10 mouse cellular contexts compared by ENCODE assay signal in the genomic region with DNA sequence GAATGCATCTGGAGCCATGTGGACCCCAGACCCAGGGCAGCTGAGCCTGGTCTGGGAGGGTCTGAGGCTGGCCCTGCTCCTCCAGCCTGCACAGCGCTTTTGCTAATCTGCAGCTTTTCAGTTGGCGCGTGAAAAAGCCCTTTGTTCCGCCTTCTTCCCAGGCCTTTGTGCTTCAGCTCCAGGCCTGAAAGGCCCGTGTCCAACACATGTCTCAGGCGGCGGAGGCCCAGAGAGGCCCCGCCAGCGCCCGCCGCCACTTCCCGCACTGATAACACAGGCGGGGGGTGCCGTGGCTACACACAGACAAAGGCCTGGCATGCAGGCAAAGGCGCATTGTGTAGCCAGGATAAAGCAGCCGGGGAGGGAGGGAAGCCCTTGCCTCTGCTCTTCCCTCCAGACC. TPM values are rescaled to one million over a fixed set of nuclear protein-coding genes. Genes with fewer than 3 reads are reported as not detected.
DNase-seq lines count a peak whose midpoint lies in the region; ATAC-seq and TF ChIP-seq lines count a peak whose summit lies in the region.
"Had no signal": no experiment of that assay in that cellular context is flagged by ENCODE, and none has a peak within 500 bp of the region (broad histone marks: within the 10 kb centered on the region; RNA-seq: fewer than 3 reads in every experiment).

No protein-coding gene starts in this region.

- peaks cover 21% of the 10 kb centered on the region for H3K27me3 ChIP-seq in intestine, embryonic 15.5 days (replicated peaks)
- 0 out of 2 replicates have a peak, but pooled peaks cover 6% of the 10 kb centered on the region for H3K27me3 ChIP-seq in intestine, postnatal 0 days (replicated peaks; ENCODE audit: control insufficient read depth, insufficient read depth, low read length)
- no peaks in the 10 kb centered on the region for H3K27me3 ChIP-seq in forebrain, embryonic 16.5 days (replicated peaks; ENCODE audit: control insufficient read depth, insufficient read depth, low read length)
- H3K27me3 ChIP-seq in midbrain, embryonic 16.5 days (ENCODE audit: control insufficient read depth, insufficient read depth, low read depth, low read length): no peaks in the 10 kb centered on the region

- DNase-seq in Muller cell, postnatal 12 days (ENCODE audit: inconsistent ontology term): peak; percentile 55
- DNase-seq in gastrocnemius, postnatal 36 days: no peak
- DNase-seq in cerebellum, postnatal 36 days: no peak
- DNase-seq in adrenal gland, adult (ENCODE audit: inconsistent age in 2 of 2, low spot score in 1 of 2): no peak
- DNase-seq: B cell, adult 2 months had no signal

- ATAC-seq in intestine, embryonic 15.5 days: peak; percentile 44; the same call in 1 of the 2 replicates
- no peak for ATAC-seq in intestine, postnatal 0 days
- ATAC-seq in forebrain, embryonic 16.5 days: peak; percentile 65
- ATAC-seq in midbrain, embryonic 16.5 days: peak; percentile 59

- no peak for TF ChIP-seq CTCF in intestine, postnatal 0 days (IDR thresholded peaks at IDR 0.05; ENCODE audit: low read depth)

- WGBS in intestine, embryonic 15.5 days: 17% methylated on average over 16 of the region's 16 CpGs
- 20% methylated on average over 16 of the region's 16 CpGs for WGBS in intestine, postnatal 0 days
- WGBS in forebrain, embryonic 16.5 days: 3% methylated on average over 16 of the region's 16 CpGs
- 6% methylated on average over 16 of the region's 16 CpGs for WGBS in midbrain, embryonic 16.5 days

- intact Hi-C loops in gastrocnemius, postnatal 36 days (cut with DNase I): no loop called here

- H3K9ac ChIP-seq in intestine, embryonic 15.5 days: no peak overlapping the region
- no peak overlapping the region for H3K9ac ChIP-seq in intestine, postnatal 0 days (ENCODE audit: low read depth, low read length)
- H3K9ac ChIP-seq in forebrain, embryonic 16.5 days (replicated peaks; ENCODE audit: low read depth, low read length): peak overlapping the region; percentile 20
- H3K9ac ChIP-seq in midbrain, embryonic 16.5 days (ENCODE audit: low read depth, low read length): peak overlapping the region; percentile 2; the same call in 1 of the 2 replicates
- H3K9ac ChIP-seq: lung, embryonic 15.5 days had no signal

- 0 out of 2 replicates have a peak overlapping the region, but pooled peaks have one; percentile 27 for H3K27ac ChIP-seq in intestine, embryonic 15.5 days
- no peak overlapping the region for H3K27ac ChIP-seq in intestine, postnatal 0 days (ENCODE audit: low read depth, low read length)
- peak overlapping the region; percentile 68 for H3K27ac ChIP-seq in forebrain, embryonic 16.5 days (ENCODE audit: low read length)
- peak overlapping the region; percentile 56 for H3K27ac ChIP-seq in midbrain, embryonic 16.5 days (ENCODE audit: low read length)
- H3K27ac ChIP-seq: lung, embryonic 15.5 days had no signal

- 0 out of 2 replicates have a peak overlapping the region, but pooled peaks have one; percentile 11 for H3K4me2 ChIP-seq in intestine, embryonic 15.5 days (replicated peaks)
- no peak overlapping the region for H3K4me2 ChIP-seq in intestine, postnatal 0 days (replicated peaks; ENCODE audit: low read depth)
- no peak overlapping the region for H3K4me2 ChIP-seq in forebrain, embryonic 16.5 days (ENCODE audit: low read length)
- H3K4me2 ChIP-seq in midbrain, embryonic 16.5 days (ENCODE audit: low read length): no peak overlapping the region
- H3K4me2 ChIP-seq: lung, embryonic 15.5 days had no signal

- no peaks in the 10 kb centered on the region for H3K36me3 ChIP-seq in intestine, embryonic 15.5 days
- no peaks in the 10 kb centered on the region for H3K36me3 ChIP-seq in intestine, postnatal 0 days (ENCODE audit: control insufficient read depth, insufficient read depth)
- H3K36me3 ChIP-seq in forebrain, embryonic 16.5 days (ENCODE audit: control insufficient read depth, insufficient read depth): no peaks in the 10 kb centered on the region
- H3K36me3 ChIP-seq in midbrain, embryonic 16.5 days (ENCODE audit: control insufficient read depth, insufficient read depth, low read length): no peaks in the 10 kb centered on the region
- H3K36me3 ChIP-seq: lung, embryonic 15.5 days had no signal

- no peak overlapping the region for H3K4me3 ChIP-seq in intestine, embryonic 15.5 days (replicated peaks)
- no peak overlapping the region for H3K4me3 ChIP-seq in intestine, postnatal 0 days (ENCODE audit: low read depth, low read length)
- no peak overlapping the region for H3K4me3 ChIP-seq in forebrain, embryonic 16.5 days (replicated peaks; ENCODE audit: low read length)
- no peak overlapping the region for H3K4me3 ChIP-seq in midbrain, embryonic 16.5 days (ENCODE audit: low read depth, low read length)
- H3K4me3 ChIP-seq: lung, embryonic 15.5 days had no signal

- no peaks in the 10 kb centered on the region for H3K9me3 ChIP-seq in intestine, embryonic 15.5 days
- H3K9me3 ChIP-seq in intestine, postnatal 0 days (ENCODE audit: control insufficient read depth): no peaks in the 10 kb centered on the region
- no peaks in the 10 kb centered on the region for H3K9me3 ChIP-seq in forebrain, embryonic 16.5 days (ENCODE audit: control insufficient read depth, low read length)
- H3K9me3 ChIP-seq in midbrain, embryonic 16.5 days (replicated peaks; ENCODE audit: control insufficient read depth, low read length, poor library complexity, severe bottlenecking): no peaks in the 10 kb centered on the region
- H3K9me3 ChIP-seq: lung, embryonic 15.5 days had no signal

- H3K4me1 ChIP-seq in intestine, embryonic 15.5 days (replicated peaks): peaks cover 13% of the 10 kb centered on the region
- no peaks in the 10 kb centered on the region for H3K4me1 ChIP-seq in intestine, postnatal 0 days (replicated peaks; ENCODE audit: control insufficient read depth, insufficient read depth, low read length)
- peaks cover 33% of the 10 kb centered on the region for H3K4me1 ChIP-seq in forebrain, embryonic 16.5 days (replicated peaks; ENCODE audit: control insufficient read depth, insufficient read depth, low read length)
- H3K4me1 ChIP-seq in midbrain, embryonic 16.5 days (ENCODE audit: control insufficient read depth, insufficient read depth, low read length): peaks cover 40% of the 10 kb centered on the region

RNA-seq across cellular contexts. Expression of a gene that starts 45.5 kb away (rescaled TPM):
- polyA plus RNA-seq in intestine, embryonic 15.5 days (2015; fragmentation: Nextera tagmentation; extraction: Ambion mirVana): not detected in 2 replicates
- polyA plus RNA-seq in intestine, postnatal 0 days (2015; fragmentation: Nextera tagmentation; extraction: Ambion mirVana): not detected in 2 replicates
- not detected in 2 replicates for polyA plus RNA-seq in forebrain, embryonic 16.5 days (2015; fragmentation: Nextera tagmentation; extraction: Ambion mirVana)
- polyA plus RNA-seq in midbrain, embryonic 16.5 days (2015; fragmentation: Nextera tagmentation; extraction: Ambion mirVana): not detected in 2 replicates
- not detected for total RNA-seq in gastrocnemius, postnatal 36 days (2021)
- polyA plus RNA-seq: lung, embryonic 15.5 days had no signal

Comparison
In these comparisons a context has a peak if more than half of its experiments do, and no peak if none do; other contexts are left out.
1. H3K9ac ChIP-seq: peak in forebrain, embryonic 16.5 days (single experiment) and midbrain, embryonic 16.5 days (single experiment); none in intestine, embryonic 15.5 days (single experiment) and intestine, postnatal 0 days (single experiment).